Mouse (Mus musculus): Measurements from ENCODE around the gene Vps37b. TPM values are rescaled to one million over a fixed set of nuclear protein-coding genes. Genes with fewer than 3 reads are reported as not detected.

Gene Vps37b
- 100 to 1,000 TPM in 1 of 2 experiments, 10 to 100 TPM in 1; 76.6 to 149 TPM for polyA plus RNA-seq (2017; shearing (Covaris generic))

GRCm38 (mm10) chr5:124032001-124032508, at the start of gene Vps37b:
TSS of gene Vps37b (minus strand) at chr5:124032270.

GRCm38 (mm10) chr5:123973299-123974178, 58.5 kb downstream of the Vps37b start, which contains the start of gene Hip1r:
TSS of gene Hip1r (plus strand) at chr5:123973628.

Other genes starting within 250 kb of the Vps37b start
- gene Hcar2, start 166.8 kb downstream of the Vps37b start, polyA plus RNA-seq (2017; shearing (Covaris generic)): 1 to 10 TPM in 1 of 2 experiments, not detected in 1; 2.4 TPM
- gene Hcar1, start 152.2 kb downstream of the Vps37b start, polyA plus RNA-seq (2017; shearing (Covaris generic)): not detected
- 100 to 1,000 TPM in 1 of 2 experiments, 10 to 100 TPM in 1; 94.6 to 110 TPM for gene Denr, start 125.1 kb downstream of the Vps37b start, polyA plus RNA-seq (2017; shearing (Covaris generic))
- 1 to 10 TPM; 2.7 to 4.1 TPM for gene Gm43518, start 104.9 kb downstream of the Vps37b start, polyA plus RNA-seq (2017; shearing (Covaris generic))
- 1 to 10 TPM; 3.1 to 7.6 TPM for gene Ccdc62, start 101.6 kb downstream of the Vps37b start, polyA plus RNA-seq (2017; shearing (Covaris generic))
- 10 to 100 TPM; 56.6 to 57.9 TPM for gene Hip1r, start 58.6 kb downstream of the Vps37b start, polyA plus RNA-seq (2017; shearing (Covaris generic))
- 10 to 100 TPM; 32.8 to 53.3 TPM for gene Abcb9, start 63.5 kb upstream of the Vps37b start, polyA plus RNA-seq (2017; shearing (Covaris generic))
- gene Ogfod2, start 80.0 kb upstream of the Vps37b start, polyA plus RNA-seq (2017; shearing (Covaris generic)): 10 to 100 TPM; 37.5 to 42.2 TPM
- gene Arl6ip4, start 83.8 kb upstream of the Vps37b start, polyA plus RNA-seq (2017; shearing (Covaris generic)): 10 to 100 TPM; 78.8 to 83.3 TPM
- 10 to 100 TPM; 11.6 to 14.3 TPM for gene Pitpnm2, start 217.5 kb upstream of the Vps37b start, polyA plus RNA-seq (2017; shearing (Covaris generic))